Mouse (Mus musculus): ENCODE measurements around the gene Ptprg. TPM values are rescaled to one million over a fixed set of nuclear protein-coding genes. Genes with fewer than 3 reads are reported as not detected.

Gene Ptprg
- polyA plus RNA-seq, 2 experiments: 0.69 to 1.4 TPM

DNA sequence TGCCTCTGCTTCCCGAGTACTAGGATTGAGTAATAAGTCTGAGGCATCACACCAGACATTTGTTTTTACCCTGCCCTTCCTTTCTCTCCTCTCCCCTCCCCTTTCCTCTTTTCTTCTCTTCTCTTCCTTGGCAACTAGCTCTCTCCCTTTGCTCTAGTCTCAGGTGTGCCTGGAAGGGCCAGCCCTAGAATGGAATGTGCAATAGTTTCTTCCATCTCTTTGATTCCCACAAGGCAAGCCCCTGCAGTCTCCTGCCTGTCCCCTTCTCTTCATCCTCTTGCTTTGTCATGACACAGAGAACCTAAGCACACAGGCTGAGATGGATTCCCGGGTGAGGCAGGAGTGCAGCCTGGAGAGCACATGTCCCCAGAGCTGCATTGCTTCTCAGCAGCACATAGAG lies 512.4 kb downstream of the Ptprg start:
- 42% methylated on average over 2 of the region's 2 CpGs for WGBS (ENCODE audit: insufficient replicate concordance)
- ATAC-seq (ENCODE audit: insufficient read depth): no peak
- H3K27me3 ChIP-seq (ENCODE audit: control insufficient read depth, insufficient read depth, low read length): no peaks in the 10 kb centered on the region
- H3K4me2 ChIP-seq (ENCODE audit: low read depth): no peak overlapping the region
- H3K9ac ChIP-seq (replicated peaks): no peak overlapping the region
- H3K4me1 ChIP-seq (replicated peaks; ENCODE audit: control insufficient read depth in 2 of 2, insufficient read depth in 2 of 2, low read length in 1 of 2): no peaks in the 10 kb centered on the region
- H3K9me3 ChIP-seq (ENCODE audit: control insufficient read depth, low read length): no peaks in the 10 kb centered on the region
- TF ChIP-seq CTCF (IDR thresholded peaks at IDR 0.05; ENCODE audit: low read depth) (no peak), EP300 (IDR thresholded peaks at IDR 0.05; ENCODE audit: low read depth) (no peak)
- H3K36me3 ChIP-seq (replicated peaks; ENCODE audit: control insufficient read depth, insufficient read depth, low read depth): no peaks in the 10 kb centered on the region
- no peak overlapping the region for H3K4me3 ChIP-seq (ENCODE audit: insufficient read depth in 1 of 2, low read depth in 2 of 2, low read length in 2 of 2)
- no peak overlapping the region for H3K27ac ChIP-seq
- no peak for DNase-seq (ENCODE audit: low read depth in 3 of 3, low spot score in 3 of 3)

DNA sequence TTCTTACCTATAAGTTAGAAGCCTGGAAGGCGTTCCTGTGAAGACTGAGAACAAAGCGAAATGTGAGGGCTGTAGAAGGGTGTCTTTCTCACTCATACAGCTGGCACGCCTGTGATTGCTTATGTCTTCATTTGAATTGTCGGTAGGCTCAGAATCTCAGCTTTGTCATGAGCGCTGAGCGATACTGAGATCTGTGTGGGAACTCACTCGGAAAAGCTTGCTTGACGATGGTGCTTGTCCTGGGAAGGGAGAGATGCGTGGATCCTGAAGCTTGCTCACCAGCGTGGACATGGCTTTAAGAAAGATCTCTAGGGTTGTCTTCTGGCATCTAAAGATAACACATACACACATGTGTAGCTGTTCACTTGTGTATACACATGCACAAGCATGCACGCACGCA lies 516.4 kb downstream of the Ptprg start:
- Histone ChIP-seq H3K27ac (no peak overlapping the region), H3K9me3 (ENCODE audit: control insufficient read depth, low read length) (no peaks in the 10 kb centered on the region), H3K36me3 (replicated peaks; ENCODE audit: control insufficient read depth, insufficient read depth, low read depth) (no peaks in the 10 kb centered on the region), H3K27me3 (ENCODE audit: control insufficient read depth, insufficient read depth, low read length) (no peaks in the 10 kb centered on the region), H3K4me1 (replicated peaks; ENCODE audit: control insufficient read depth in 2 of 2, insufficient read depth in 2 of 2, low read length in 1 of 2) (peaks cover 0 to 2% of the 10 kb centered on the region in 2 experiments; a peak in 1 of 4 replicates), H3K4me3 (ENCODE audit: insufficient read depth in 1 of 2, low read depth in 2 of 2, low read length in 2 of 2) (no peak overlapping the region), H3K4me2 (ENCODE audit: low read depth) (no peak overlapping the region), H3K9ac (replicated peaks) (no peak overlapping the region)
- TF ChIP-seq CTCF (IDR thresholded peaks at IDR 0.05; ENCODE audit: low read depth): no peak
- TF ChIP-seq EP300 (IDR thresholded peaks at IDR 0.05; ENCODE audit: low read depth): no peak
- DNase-seq (ENCODE audit: low read depth in 3 of 3, low spot score in 3 of 3) (no peak), ATAC-seq (ENCODE audit: insufficient read depth) (no peak)
- 72% methylated on average over 12 of the region's 12 CpGs for WGBS (ENCODE audit: insufficient replicate concordance)

DNA sequence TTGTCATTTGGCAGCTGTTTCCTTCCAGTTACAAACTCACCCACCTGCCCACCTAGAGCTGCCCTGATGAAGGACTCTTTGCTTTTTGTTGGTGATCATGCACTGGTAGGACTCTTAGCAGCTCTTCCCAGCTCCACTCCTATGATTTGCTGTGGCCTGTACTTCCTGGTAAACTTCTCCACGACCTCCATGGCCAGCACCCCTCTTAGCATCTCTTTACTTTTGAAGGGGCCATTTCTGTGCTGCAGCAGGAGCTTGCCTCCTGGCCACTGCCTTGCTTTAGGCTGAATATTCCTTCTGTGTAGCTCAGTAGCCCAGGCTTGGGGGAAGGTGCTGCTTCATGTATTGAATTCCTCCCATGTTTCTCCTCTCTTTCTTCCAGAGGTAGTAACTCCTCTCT lies 517.0 kb downstream of the Ptprg start:
- Histone ChIP-seq H3K4me1 (replicated peaks; ENCODE audit: control insufficient read depth in 2 of 2, insufficient read depth in 2 of 2, low read length in 1 of 2) (peaks cover 0 to 2% of the 10 kb centered on the region in 2 experiments; a peak in 1 of 4 replicates), H3K36me3 (replicated peaks; ENCODE audit: control insufficient read depth, insufficient read depth, low read depth) (no peaks in the 10 kb centered on the region), H3K4me3 (ENCODE audit: insufficient read depth in 1 of 2, low read depth in 2 of 2, low read length in 2 of 2) (no peak overlapping the region), H3K27me3 (ENCODE audit: control insufficient read depth, insufficient read depth, low read length) (no peaks in the 10 kb centered on the region), H3K27ac (no peak overlapping the region), H3K4me2 (ENCODE audit: low read depth) (no peak overlapping the region), H3K9ac (replicated peaks) (no peak overlapping the region), H3K9me3 (ENCODE audit: control insufficient read depth, low read length) (no peaks in the 10 kb centered on the region)
- 33% methylated on average over 1 of the region's 1 CpGs for WGBS (ENCODE audit: insufficient replicate concordance)
- no peak for TF ChIP-seq CTCF (IDR thresholded peaks at IDR 0.05; ENCODE audit: low read depth)
- TF ChIP-seq EP300 (IDR thresholded peaks at IDR 0.05; ENCODE audit: low read depth): no peak
- ATAC-seq (ENCODE audit: insufficient read depth) (no peak), DNase-seq (ENCODE audit: low read depth in 3 of 3, low spot score in 3 of 3) (no peak)

DNA sequence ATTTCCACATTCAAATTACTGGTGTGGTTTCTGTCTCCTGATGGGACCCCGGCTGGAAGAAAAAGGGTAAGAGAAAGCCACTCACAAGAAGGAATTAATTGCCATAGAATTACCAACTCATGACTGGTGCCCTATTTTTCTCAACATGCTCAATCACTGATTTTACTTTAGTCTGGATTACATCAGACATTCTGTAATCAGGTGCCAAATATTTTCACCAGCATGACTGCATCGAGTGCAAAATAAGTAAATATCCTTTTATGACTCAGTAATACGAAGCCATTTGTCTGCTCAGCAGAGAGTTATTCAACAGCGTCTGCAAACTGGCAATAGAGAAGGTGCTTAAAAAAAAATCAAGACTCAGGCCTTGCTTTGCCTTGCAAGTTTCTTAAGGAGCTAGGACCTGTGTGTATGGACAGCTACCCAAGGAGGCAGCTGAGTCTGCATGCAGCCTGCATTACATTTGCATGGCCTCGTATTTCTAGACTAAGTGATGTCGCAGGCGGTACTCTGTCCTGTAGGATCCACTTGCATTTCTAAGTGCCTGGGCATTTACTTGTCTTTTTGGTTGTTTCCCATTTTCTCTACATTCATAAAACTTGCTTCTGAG lies 517.6 kb downstream of the Ptprg start:
- 69% methylated on average over 7 of the region's 7 CpGs for WGBS (ENCODE audit: insufficient replicate concordance)

DNA sequence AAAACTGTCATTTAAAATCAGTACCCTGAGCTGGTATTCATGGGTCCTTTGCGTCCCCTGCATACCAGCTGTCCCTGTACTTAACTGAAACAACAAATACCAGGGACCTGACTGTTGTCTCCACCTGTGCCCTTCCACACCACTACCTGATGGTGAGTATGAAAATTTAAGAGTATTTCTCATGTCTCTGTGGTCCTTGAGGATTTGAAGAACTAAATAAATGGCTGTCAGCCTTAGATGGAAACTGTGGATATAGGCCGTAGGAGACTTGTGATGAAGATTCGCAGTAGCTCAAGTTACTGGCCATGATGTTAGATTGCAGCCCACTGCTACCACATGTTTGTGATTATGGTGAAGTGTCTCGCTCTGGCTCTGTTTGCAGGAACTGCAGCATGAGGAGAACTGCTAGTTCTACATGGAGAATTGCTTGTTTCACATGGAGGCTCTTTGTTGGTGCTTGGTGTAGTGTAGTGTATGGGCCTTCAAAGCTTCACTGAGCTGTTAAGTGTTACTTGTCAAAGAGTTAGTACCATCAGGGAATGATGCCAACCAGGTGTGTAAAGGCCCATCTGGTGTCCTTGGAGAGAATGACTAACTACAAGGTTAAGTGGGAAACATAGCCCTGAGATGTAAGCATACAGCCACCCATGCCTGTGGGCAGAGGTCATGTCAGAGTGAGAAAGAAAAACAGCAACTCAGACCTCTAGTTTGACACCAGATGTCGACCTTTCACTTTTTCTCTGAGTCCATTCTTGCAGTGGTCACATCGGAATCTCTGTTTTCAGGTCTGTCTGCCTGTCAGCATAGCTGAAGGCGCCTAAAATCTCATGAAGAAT lies 518.9 kb downstream of the Ptprg start:
- TF ChIP-seq CTCF (IDR thresholded peaks at IDR 0.05; ENCODE audit: low read depth) (no peak), EP300 (IDR thresholded peaks at IDR 0.05; ENCODE audit: low read depth) (no peak)
- 57% methylated on average over 7 of the region's 7 CpGs for WGBS (ENCODE audit: insufficient replicate concordance)
- H3K4me2 ChIP-seq (ENCODE audit: low read depth): no peak overlapping the region
- H3K36me3 ChIP-seq (replicated peaks; ENCODE audit: control insufficient read depth, insufficient read depth, low read depth): no peaks in the 10 kb centered on the region
- DNase-seq (ENCODE audit: low read depth in 3 of 3, low spot score in 3 of 3) (no peak), ATAC-seq (ENCODE audit: insufficient read depth) (no peak)
- no peaks in the 10 kb centered on the region for H3K27me3 ChIP-seq (ENCODE audit: control insufficient read depth, insufficient read depth, low read length)
- no peak overlapping the region for H3K27ac ChIP-seq
- no peaks in the 10 kb centered on the region for H3K9me3 ChIP-seq (ENCODE audit: control insufficient read depth, low read length)
- H3K4me1 ChIP-seq (replicated peaks; ENCODE audit: control insufficient read depth in 2 of 2, insufficient read depth in 2 of 2, low read length in 1 of 2): peaks cover 0 to 2% of the 10 kb centered on the region in 2 experiments; a peak in 2 of 4 replicates
- H3K9ac ChIP-seq (replicated peaks): no peak overlapping the region
- no peak overlapping the region for H3K4me3 ChIP-seq (ENCODE audit: insufficient read depth in 1 of 2, low read depth in 2 of 2, low read length in 2 of 2)

More for the DNA sequence above, 517.6 kb downstream of the Ptprg start:
- Histone ChIP-seq H3K27ac (no peak overlapping the region), H3K9me3 (ENCODE audit: control insufficient read depth, low read length) (no peaks in the 10 kb centered on the region), H3K4me1 (replicated peaks; ENCODE audit: control insufficient read depth in 2 of 2, insufficient read depth in 2 of 2, low read length in 1 of 2) (peaks cover 0 to 2% of the 10 kb centered on the region in 2 experiments; a peak in 1 of 4 replicates), H3K4me2 (ENCODE audit: low read depth) (no peak overlapping the region), H3K4me3 (ENCODE audit: insufficient read depth in 1 of 2, low read depth in 2 of 2, low read length in 2 of 2) (no peak overlapping the region), H3K27me3 (ENCODE audit: control insufficient read depth, insufficient read depth, low read length) (no peaks in the 10 kb centered on the region), H3K9ac (replicated peaks) (no peak overlapping the region), H3K36me3 (replicated peaks; ENCODE audit: control insufficient read depth, insufficient read depth, low read depth) (no peaks in the 10 kb centered on the region)
- DNase-seq (ENCODE audit: low read depth in 3 of 3, low spot score in 3 of 3): no peak
- ATAC-seq (ENCODE audit: insufficient read depth): no peak
- TF ChIP-seq CTCF (IDR thresholded peaks at IDR 0.05; ENCODE audit: low read depth): no peak
- no peak for TF ChIP-seq EP300 (IDR thresholded peaks at IDR 0.05; ENCODE audit: low read depth)
